Mouse (Mus musculus) olfactory bulb, adult 2 months (tissue): ENCODE results near the gene Sypl2. TPM values are rescaled to one million over a fixed set of nuclear protein-coding genes. Genes with fewer than 3 reads are reported as not detected.

ENCODE experiments used
- H3K27ac ChIP-seq: fragments of 200-500 bp; 2 replicates; pipeline ENCODE4 v1.5.1; 2012; ENCODE audit warnings: low read depth, low read length; ENCODE audit not compliant: insufficient read depth
- H3K4me1 ChIP-seq: fragments of 200-500 bp; 2 replicates; pipeline ENCODE4 v1.6.1; 2012; ENCODE audit warnings: low read length; ENCODE audit not compliant: control insufficient read depth, insufficient read depth
- H3K4me3 ChIP-seq: fragments of 200-500 bp; 2 replicates; pipeline ENCODE4 v1.5.1; 2012; ENCODE audit warnings: mild to moderate bottlenecking, low read depth, low read length, moderate library complexity; ENCODE audit not compliant: insufficient read depth
- CTCF ChIP-seq: fragments of 200-500 bp; IDR thresholded peaks from 2 replicates; pipeline ENCODE4 v1.5.1; 2012; ENCODE audit warnings: low read depth, mild to moderate bottlenecking, low read length, moderate library complexity; ENCODE audit not compliant: insufficient read depth
- POLR2A ChIP-seq: fragments of 200-500 bp; IDR thresholded peaks from 2 replicates; pipeline ENCODE4 v1.6.1; 2012; ENCODE audit warnings: mild to moderate bottlenecking, low read depth, low read length, moderate library complexity; ENCODE audit not compliant: insufficient read depth
- WGBS: fragments of 180-500 bp; shearing (Covaris S2); methylation state at CpG from one replicate; pipeline ENCODE4 v1.1.7; 2018; 5-methylcytosine and 5-hydroxymethylcytosine counted together
- polyA plus RNA-seq: library from polyadenylated mRNA; stranded (reverse); fragments of >200 nt; gene quantifications from 2 replicates; pipeline ENCODE4 v1.2.4, GENCODE M21; 2012; ENCODE audit warnings: low replicate concordance; ENCODE audit not compliant: missing spikeins, insufficient read depth, insufficient read length

Sypl2 gene
- polyA plus RNA-seq, 1 experiment: not detected

GRCm38 (mm10) chr3:108209536-108209935 is 16.9 kb downstream of the Sypl2 start:
- peaks cover 34% of the 10 kb centered on the region for H3K4me1 ChIP-seq
- peak overlapping the region; percentile 57 for H3K4me3 ChIP-seq
- WGBS: 5% methylated on average over 8 of the region's 8 CpGs
- H3K27ac ChIP-seq: no peak overlapping the region
- TF ChIP-seq POLR2A: no peak
- no peak for TF ChIP-seq CTCF

GRCm38 (mm10) chr3:108209001-108209400 is 17.4 kb downstream of the Sypl2 start:
- WGBS: 40% methylated on average over 3 of the region's 3 CpGs
- Histone ChIP-seq H3K27ac (no peak overlapping the region), H3K4me3 (peak overlapping the region; percentile 57), H3K4me1 (peaks cover 37% of the 10 kb centered on the region)
- TF ChIP-seq CTCF: no peak
- TF ChIP-seq POLR2A: no peak

GRCm38 (mm10) chr3:108206731-108207375 is 19.6 kb downstream of the Sypl2 start:
- TF ChIP-seq POLR2A (no peak), CTCF (no peak)

GRCm38 (mm10) chr3:108205601-108206000 is 20.8 kb downstream of the Sypl2 start:
- Histone ChIP-seq H3K27ac (no peak overlapping the region), H3K4me3 (no peak overlapping the region), H3K4me1 (peaks cover 54% of the 10 kb centered on the region)
- no peak for TF ChIP-seq POLR2A
- TF ChIP-seq CTCF: no peak
- WGBS: 90% methylated on average over 8 of the region's 8 CpGs

More at GRCm38 (mm10) chr3:108206731-108207375, 19.6 kb downstream of the Sypl2 start:
- no peak overlapping the region for H3K4me3 ChIP-seq
- 56% methylated on average over 15 of the region's 15 CpGs for WGBS
- peaks cover 47% of the 10 kb centered on the region for H3K4me1 ChIP-seq
- H3K27ac ChIP-seq: no peak overlapping the region

- WGBS: 87% methylated on average over 11 of the region's 11 CpGs
- TF ChIP-seq CTCF: no peak
- no peak for TF ChIP-seq POLR2A
- no peak overlapping the region for H3K4me3 ChIP-seq
- H3K27ac ChIP-seq: no peak overlapping the region
- peaks cover 57% of the 10 kb centered on the region for H3K4me1 ChIP-seq
Measured at GRCm38 (mm10) chr3:108204470-108204869, 22.0 kb downstream of the Sypl2 start.

GRCm38 (mm10) chr3:108203621-108204325 is 22.7 kb downstream of the Sypl2 start:
- no peak overlapping the region for H3K4me3 ChIP-seq
- WGBS: 72% methylated on average over 11 of the region's 11 CpGs
- H3K4me1 ChIP-seq: peaks cover 56% of the 10 kb centered on the region
- TF ChIP-seq POLR2A (no peak), CTCF (peak; percentile 53; the same call in 1 of the 2 replicates)
- H3K27ac ChIP-seq: peak overlapping the region; percentile 4; the same call in 1 of the 2 replicates

- no peak overlapping the region for H3K27ac ChIP-seq
- H3K4me3 ChIP-seq: no peak overlapping the region
- H3K4me1 ChIP-seq: peaks cover 53% of the 10 kb centered on the region
- TF ChIP-seq POLR2A: no peak
- no peak for TF ChIP-seq CTCF
- WGBS: 95% methylated on average over 13 of the region's 13 CpGs
Measured at GRCm38 (mm10) chr3:108203212-108203611, 23.2 kb downstream of the Sypl2 start.

GRCm38 (mm10) chr3:108202506-108202905 is 23.9 kb downstream of the Sypl2 start:
- TF ChIP-seq POLR2A: no peak
- no peak for TF ChIP-seq CTCF
- Histone ChIP-seq H3K4me1 (peaks cover 51% of the 10 kb centered on the region), H3K4me3 (no peak overlapping the region), H3K27ac (peak overlapping the region; percentile 31; the same call in 1 of the 2 replicates)
